Mouse (Mus musculus) skeletal muscle tissue, adult 2 months (tissue): ENCODE results near the gene Plxna1.
A peak's percentile ranks its signal among the peaks of the same experiment; 100 is the strongest.

ENCODE experiments used
- DNase-seq: peaks from one replicate; pipeline ENCODE4 v3.0.0-alpha.2; 2012; ENCODE audit warnings: low read depth, low spot score

The Plxna1 gene

GRCm38 (mm10) chr6:89362281-89363106 lies at the start of gene Plxna1:
Plxna1 (minus strand) TSS chr6:89362620.
- DNase-seq, result peak; percentile 54

DNA sequence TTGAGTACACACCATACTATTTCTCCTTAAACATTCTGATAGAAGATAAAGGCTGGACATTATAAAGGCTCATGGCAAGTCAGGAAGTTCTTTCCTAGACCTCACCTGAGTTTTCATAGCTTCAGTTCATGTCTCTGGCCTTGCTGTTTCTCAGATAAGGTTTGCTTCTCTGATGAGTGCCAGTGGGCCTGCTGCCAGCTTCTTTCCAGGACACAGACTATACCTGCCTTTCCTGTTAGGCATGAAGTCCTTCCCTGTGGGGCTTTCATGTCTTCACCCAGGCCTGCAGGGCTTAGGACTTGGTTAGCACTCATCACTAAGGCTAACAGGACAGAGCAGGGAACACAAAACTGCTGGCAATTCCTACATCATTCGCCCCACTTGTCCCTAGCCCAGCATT lies 46.6 kb upstream of the Plxna1 start:
- DNase-seq, result no peak

DNA sequence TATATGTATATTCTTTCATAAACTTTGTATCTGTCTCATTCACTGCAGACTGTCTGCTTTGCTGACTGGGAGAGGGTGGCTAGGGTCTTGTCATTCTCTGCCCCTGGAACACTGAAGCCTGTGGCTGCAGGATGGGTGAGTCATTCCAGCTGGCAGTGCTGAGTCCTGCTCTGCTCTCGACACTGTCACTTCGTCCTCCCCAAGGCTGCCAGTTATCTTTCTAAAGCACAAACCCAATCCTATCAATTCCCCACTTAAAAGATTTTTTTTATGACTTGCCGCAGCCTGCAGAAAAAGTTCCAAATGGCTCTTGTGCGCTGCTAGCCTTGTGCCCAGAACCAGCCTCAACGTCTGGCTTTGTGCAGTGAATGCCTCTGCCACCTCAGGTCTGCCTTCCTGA lies 45.8 kb upstream of the Plxna1 start:
- DNase-seq, result no peak

GRCm38 (mm10) chr6:89407247-89407889 lies 44.9 kb upstream of the Plxna1 start:
- no peak for DNase-seq

GRCm38 (mm10) chr6:89404964-89405363 lies 42.5 kb upstream of the Plxna1 start:
- DNase-seq, result no peak

- no peak for DNase-seq
Measured at GRCm38 (mm10) chr6:89403257-89404225, 41.1 kb upstream of the Plxna1 start.

- no peak for DNase-seq
Measured at GRCm38 (mm10) chr6:89402406-89402805, 40.0 kb upstream of the Plxna1 start.

DNA sequence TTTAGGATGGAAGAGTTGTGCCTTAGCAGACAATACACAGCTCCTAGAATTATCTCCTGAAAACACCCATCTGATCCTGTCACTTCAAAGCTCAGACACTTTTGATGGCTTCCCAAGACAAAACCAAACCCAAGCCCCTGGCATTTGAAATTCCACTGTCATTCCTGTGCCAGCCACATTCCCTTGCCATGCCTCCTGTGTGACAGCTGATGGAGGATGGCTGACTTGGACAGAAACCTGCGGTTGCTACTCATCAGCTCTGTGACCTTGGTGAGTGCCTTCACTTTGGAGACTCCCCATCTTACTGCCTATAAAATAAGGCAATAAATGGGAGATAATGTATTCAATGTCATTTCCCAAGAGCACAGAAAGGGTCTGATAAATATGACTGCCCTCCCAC lies 37.1 kb upstream of the Plxna1 start:
- DNase-seq, result no peak

- DNase-seq, result no peak
Measured at GRCm38 (mm10) chr6:89397919-89398318, 35.5 kb upstream of the Plxna1 start.

DNA sequence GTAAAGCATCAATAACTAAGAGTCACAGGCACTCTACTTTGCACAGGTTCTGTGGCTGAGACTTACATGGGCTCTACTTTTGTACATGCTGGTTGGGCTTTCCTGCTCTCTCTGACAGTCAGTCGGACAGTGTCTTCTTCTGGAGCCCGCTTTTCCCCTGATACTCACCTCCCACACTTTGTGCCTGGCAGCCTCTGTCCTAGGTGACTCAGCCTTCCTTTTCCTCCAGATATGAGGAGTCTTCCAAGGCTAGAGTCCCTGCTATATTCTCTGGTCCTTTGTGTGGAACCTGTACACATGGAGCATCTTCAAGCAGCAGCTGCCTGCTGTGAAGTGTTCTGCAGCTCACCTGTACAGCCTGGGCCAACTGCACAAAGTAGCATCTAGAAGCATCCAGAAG lies 31.4 kb upstream of the Plxna1 start:
- no peak for DNase-seq

GRCm38 (mm10) chr6:89392213-89392612 lies 29.8 kb upstream of the Plxna1 start:
- DNase-seq, result no peak

- no peak for DNase-seq
Measured at GRCm38 (mm10) chr6:89389771-89390170, 27.4 kb upstream of the Plxna1 start.

DNA sequence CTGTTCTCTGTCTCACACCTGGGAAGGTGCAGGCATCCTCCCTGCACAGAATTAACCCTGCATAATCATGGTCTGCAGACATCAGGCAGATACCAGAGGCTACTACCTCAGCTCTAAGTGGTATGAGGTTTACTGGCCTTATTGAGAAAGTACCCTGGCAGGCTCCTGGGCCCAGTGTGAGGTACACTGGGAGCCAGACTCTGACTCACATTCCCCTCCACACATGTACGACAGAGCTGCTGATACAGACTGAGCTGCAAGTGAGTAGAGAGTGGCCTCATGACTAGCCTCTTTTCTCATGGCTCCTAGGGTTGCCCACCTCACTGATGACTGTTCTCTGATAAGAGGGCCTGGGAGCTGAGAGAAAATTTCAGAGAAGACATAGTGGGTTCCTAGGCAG lies 24.5 kb upstream of the Plxna1 start:
- DNase-seq, result no peak

- no peak for DNase-seq
Measured at GRCm38 (mm10) chr6:89384699-89385098, 22.3 kb upstream of the Plxna1 start.

DNA sequence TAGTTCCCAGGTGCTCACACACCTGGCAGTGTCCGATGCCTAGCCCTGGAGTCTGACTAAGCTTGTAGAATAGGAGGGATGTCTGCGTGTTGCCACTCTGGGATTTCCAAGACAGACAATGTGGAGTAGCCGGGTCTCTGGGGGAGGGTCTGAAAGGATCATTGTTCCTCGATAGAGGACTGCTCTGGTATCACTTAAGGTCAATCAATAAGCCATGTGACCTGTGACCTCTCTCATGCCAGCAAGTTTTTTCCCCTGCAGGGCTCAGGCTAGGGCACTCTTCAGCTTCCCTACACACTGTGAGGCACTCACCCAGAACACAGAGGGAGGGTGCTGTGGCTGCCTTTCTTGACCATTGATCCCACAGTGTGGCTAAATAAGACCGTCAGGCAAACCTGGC lies 19.4 kb upstream of the Plxna1 start:
- no peak for DNase-seq

GRCm38 (mm10) chr6:89381172-89381571 lies 18.8 kb upstream of the Plxna1 start:
- DNase-seq, result no peak

DNA sequence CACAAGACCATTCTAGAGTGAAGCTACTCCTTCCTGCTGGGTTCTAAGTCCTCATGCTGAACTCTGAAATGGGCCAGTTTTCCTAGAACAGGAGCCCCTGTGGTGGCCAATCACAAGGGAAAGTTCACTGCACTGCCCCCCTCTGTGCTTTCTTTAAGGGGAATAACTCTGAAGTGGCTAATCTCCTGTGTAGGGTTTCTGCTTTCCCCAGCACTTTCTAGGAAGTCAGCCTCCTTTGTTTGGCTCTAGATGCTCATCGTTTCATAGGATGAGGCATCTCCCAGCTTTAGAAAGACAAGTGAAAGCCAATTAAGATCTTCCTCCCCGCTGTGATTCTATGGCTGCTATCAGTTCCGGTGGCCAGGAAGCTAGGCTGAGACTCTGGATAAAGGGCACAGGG lies 18.3 kb upstream of the Plxna1 start:
- no peak for DNase-seq

- DNase-seq, result no peak
Measured at GRCm38 (mm10) chr6:89378264-89378663, 15.8 kb upstream of the Plxna1 start.

DNA sequence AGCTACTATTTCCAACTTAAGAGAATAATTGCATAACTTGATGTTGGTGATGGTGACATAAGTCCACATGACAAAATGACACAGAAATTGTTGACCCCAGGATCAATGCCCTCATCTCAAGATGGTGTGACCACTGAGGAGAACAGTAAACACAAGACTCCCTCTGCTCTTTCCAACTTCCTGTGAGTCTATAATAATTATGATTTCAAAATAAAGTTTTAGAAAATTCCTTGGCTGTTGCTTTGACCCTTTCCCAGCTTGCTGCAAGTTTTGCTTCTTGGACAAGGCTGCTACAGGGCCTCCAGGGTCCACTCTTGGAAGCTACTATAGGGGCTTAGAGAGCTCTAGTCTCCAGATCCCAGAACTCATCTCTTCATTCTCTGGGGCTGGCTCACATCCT lies 6.4 kb upstream of the Plxna1 start:
- no peak for DNase-seq

DNA sequence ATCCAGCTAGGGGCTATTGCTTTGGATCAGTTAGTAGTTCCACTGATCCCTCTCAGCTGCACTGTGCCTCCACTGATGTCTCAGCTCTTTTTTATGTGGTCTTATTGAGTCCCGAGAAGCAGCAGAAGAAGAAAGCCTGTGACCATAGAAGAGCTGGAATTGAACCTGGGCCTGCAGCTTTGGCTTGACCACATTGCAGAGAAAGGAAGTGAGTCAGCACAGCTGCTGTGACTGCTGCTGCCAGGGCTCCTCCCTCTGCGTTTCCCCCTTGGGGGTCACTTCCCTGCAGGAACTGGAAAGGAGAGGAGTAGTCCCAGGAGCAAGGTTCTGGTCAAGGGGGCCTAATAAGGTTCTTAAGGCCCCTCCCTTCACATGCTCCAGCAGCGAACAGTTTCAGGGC lies 1.9 kb upstream of the Plxna1 start:
- no peak for DNase-seq

- DNase-seq, result no peak
Measured at GRCm38 (mm10) chr6:89363107-89363451, 659 bp upstream of the Plxna1 start.
